Mouse (Mus musculus) heart, postnatal 0 days (tissue): ENCODE results near the gene Fxyd2.

Source experiments
- CTCF ChIP-seq: IDR thresholded peaks from 2 replicates; pipeline ENCODE4 v1.5.1; 2016; ENCODE audit warnings: antibody characterized with exemption, control low read depth, low read depth
- EP300 ChIP-seq: IDR thresholded peaks from 2 replicates; pipeline ENCODE4 v1.6.1; 2016; ENCODE audit warnings: antibody characterized with exemption, low read depth

DNA sequence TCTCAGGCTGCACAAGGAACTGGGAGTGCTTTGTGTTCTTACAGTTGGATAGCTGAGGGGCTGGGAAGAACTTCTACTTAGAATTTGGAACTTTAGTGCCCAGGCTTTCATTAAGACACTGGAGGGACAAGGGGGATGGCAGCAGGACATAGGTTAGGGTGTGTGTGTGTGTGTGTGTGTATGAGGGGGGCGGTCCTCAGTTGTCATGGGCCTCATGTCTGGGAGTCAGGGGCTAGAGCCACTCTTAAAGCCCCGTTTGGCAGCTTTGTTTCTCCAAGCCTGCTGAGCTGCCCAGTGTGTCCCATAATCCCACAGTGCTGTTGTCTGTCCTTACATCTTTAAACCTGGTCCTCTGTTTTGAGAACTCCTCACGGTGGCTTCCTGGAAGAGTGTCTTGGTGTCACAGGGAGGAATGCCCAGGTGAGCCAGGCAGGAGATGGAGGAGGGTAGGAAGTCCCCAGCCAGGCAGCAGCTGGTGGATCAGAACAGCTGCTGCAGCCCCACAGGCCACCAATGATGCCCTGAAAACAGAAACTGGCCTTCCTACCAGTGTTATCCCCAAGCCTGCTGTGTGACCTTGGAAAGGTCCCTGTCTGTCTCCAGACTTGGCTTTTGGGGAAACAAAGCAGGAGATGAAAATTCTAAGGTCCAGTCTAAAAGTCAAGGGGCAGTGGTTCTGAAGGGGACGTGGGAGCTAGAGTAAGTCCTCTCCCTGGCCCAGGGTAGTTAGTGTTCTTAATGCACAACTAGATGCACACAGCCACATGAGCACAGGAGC is 13.4 kb downstream of the Fxyd2 start:
- TF ChIP-seq CTCF (no peak), EP300 (no peak)
